Comparison of ENCODE assay signal across 12 mouse cellular contexts in the genomic region with DNA sequence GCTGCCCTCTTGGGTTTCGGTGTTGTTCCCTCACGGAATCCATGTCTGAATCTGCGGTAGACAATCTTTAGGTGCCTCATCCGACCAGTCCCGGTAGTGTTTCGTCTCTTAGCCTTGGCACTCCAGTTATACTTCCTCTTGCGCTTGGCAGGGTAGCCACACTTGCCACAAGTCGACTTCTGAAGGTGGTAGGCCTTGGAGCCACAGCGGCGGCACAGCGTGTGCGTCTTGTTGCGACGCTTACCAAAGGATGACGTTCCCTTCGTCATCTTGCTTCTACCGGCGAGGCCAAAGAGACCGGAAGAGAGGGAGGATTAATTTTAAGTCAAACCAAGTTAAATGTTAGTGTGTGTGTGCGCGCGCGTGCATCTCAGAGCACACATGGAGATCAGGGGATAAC. TPM values are rescaled to one million over a fixed set of nuclear protein-coding genes. Genes with fewer than 3 reads are reported as not detected.
"Had no signal": no experiment of that assay in that cellular context is flagged by ENCODE, and none has a peak within 500 bp of the region (broad histone marks: within the 10 kb centered on the region; RNA-seq: fewer than 3 reads in every experiment).

No protein-coding gene starts in this region.

RNA-seq across cellular contexts. Expression of gene Gm10401, which starts 5.2 kb away (rescaled TPM):
- total RNA-seq: forebrain, postnatal 0 days; gastrocnemius, adult 18-20 months; gastrocnemius, adult 2 months; gastrocnemius, adult 8-10 months; gastrocnemius, postnatal 10 days; gastrocnemius, postnatal 14 days; gastrocnemius, postnatal 25 days; gastrocnemius, postnatal 36 days; gastrocnemius, postnatal 4 days; heart, adult 18-20 months; heart, adult 2 months; heart, adult 8-10 months had no signal
